Mouse (Mus musculus): ENCODE data around the gene Ifi211. TPM values are rescaled to one million over a fixed set of nuclear protein-coding genes. Genes with fewer than 3 reads are reported as not detected.

Gene Ifi211
- total and polyA plus RNA-seq, 2 experiments from 2014 or later, result 0.11 to 1.5 TPM

Other genes with a start within 250 kb of the Ifi211 start
- not detected in 2 replicates for gene Ifi208, start 239.4 kb downstream of the Ifi211 start, total RNA-seq (2014; rRNA removed; ENCODE audit: low replicate concordance)
- gene Ifi208, start 239.4 kb downstream of the Ifi211 start, polyA plus RNA-seq (2015; fragmentation: Nextera tagmentation; extraction: Ambion mirVana), result not detected in 2 replicates
- gene Ifi207, start 171.3 kb downstream of the Ifi211 start, total RNA-seq (2014; rRNA removed; ENCODE audit: low replicate concordance), result 0.27 and 1.1 TPM in 2 replicates
- 0.66 and 0.67 TPM in 2 replicates for gene Ifi207, start 171.3 kb downstream of the Ifi211 start, polyA plus RNA-seq (2015; fragmentation: Nextera tagmentation; extraction: Ambion mirVana)
- 1.9 and 2.7 TPM in 2 replicates for gene Ifi204, start 146.1 kb downstream of the Ifi211 start, total RNA-seq (2014; rRNA removed; ENCODE audit: low replicate concordance)
- gene Ifi204, start 146.1 kb downstream of the Ifi211 start, polyA plus RNA-seq (2015; fragmentation: Nextera tagmentation; extraction: Ambion mirVana), result 1.8 and 2.1 TPM in 2 replicates
- 0.15 and 0.65 TPM in 2 replicates for gene Mndal, start 29.4 kb upstream of the Ifi211 start, total RNA-seq (2014; rRNA removed; ENCODE audit: low replicate concordance)
- 7.7 and 8.1 TPM in 2 replicates for gene Mndal, start 29.4 kb upstream of the Ifi211 start, polyA plus RNA-seq (2015; fragmentation: Nextera tagmentation; extraction: Ambion mirVana)
- 2.2 and 6.3 TPM in 2 replicates for gene Ifi203, start 29.6 kb upstream of the Ifi211 start, total RNA-seq (2014; rRNA removed; ENCODE audit: low replicate concordance)
- 4.5 and 4.7 TPM in 2 replicates for gene Ifi203, start 29.6 kb upstream of the Ifi211 start, polyA plus RNA-seq (2015; fragmentation: Nextera tagmentation; extraction: Ambion mirVana)
- gene Ifi202b, start 69.7 kb upstream of the Ifi211 start, total RNA-seq (2014; rRNA removed; ENCODE audit: low replicate concordance), result not detected in 2 replicates
- not detected in 2 replicates for gene Ifi202b, start 69.7 kb upstream of the Ifi211 start, polyA plus RNA-seq (2015; fragmentation: Nextera tagmentation; extraction: Ambion mirVana)
- gene Ifi205, start 118.8 kb upstream of the Ifi211 start, total RNA-seq (2014; rRNA removed; ENCODE audit: low replicate concordance), result 0.12 TPM in 1 of 2 replicates, not detected in the other
- 0.54 and 0.56 TPM in 2 replicates for gene Ifi205, start 118.8 kb upstream of the Ifi211 start, polyA plus RNA-seq (2015; fragmentation: Nextera tagmentation; extraction: Ambion mirVana)
- gene Olfr433, start 127.7 kb upstream of the Ifi211 start, total RNA-seq (2014; rRNA removed; ENCODE audit: low replicate concordance), result not detected in 2 replicates
- gene Olfr433, start 127.7 kb upstream of the Ifi211 start, polyA plus RNA-seq (2015; fragmentation: Nextera tagmentation; extraction: Ambion mirVana), result not detected in 2 replicates
- not detected in 2 replicates for gene Olfr432, start 136.2 kb upstream of the Ifi211 start, total RNA-seq (2014; rRNA removed; ENCODE audit: low replicate concordance)
- gene Olfr432, start 136.2 kb upstream of the Ifi211 start, polyA plus RNA-seq (2015; fragmentation: Nextera tagmentation; extraction: Ambion mirVana), result not detected in 2 replicates
- gene Olfr430, start 153.6 kb upstream of the Ifi211 start, total RNA-seq (2014; rRNA removed; ENCODE audit: low replicate concordance), result not detected in 2 replicates
- not detected in 2 replicates for gene Olfr430, start 153.6 kb upstream of the Ifi211 start, polyA plus RNA-seq (2015; fragmentation: Nextera tagmentation; extraction: Ambion mirVana)
- not detected in 2 replicates for gene Olfr429, start 171.3 kb upstream of the Ifi211 start, total RNA-seq (2014; rRNA removed; ENCODE audit: low replicate concordance)
- gene Olfr429, start 171.3 kb upstream of the Ifi211 start, polyA plus RNA-seq (2015; fragmentation: Nextera tagmentation; extraction: Ambion mirVana), result not detected in 2 replicates
- gene Olfr427, start 183.8 kb upstream of the Ifi211 start, total RNA-seq (2014; rRNA removed; ENCODE audit: low replicate concordance), result not detected in 2 replicates
- not detected in 2 replicates for gene Olfr427, start 183.8 kb upstream of the Ifi211 start, polyA plus RNA-seq (2015; fragmentation: Nextera tagmentation; extraction: Ambion mirVana)
- not detected in 2 replicates for gene Olfr231, start 208.1 kb upstream of the Ifi211 start, total RNA-seq (2014; rRNA removed; ENCODE audit: low replicate concordance)
- not detected in 2 replicates for gene Olfr231, start 208.1 kb upstream of the Ifi211 start, polyA plus RNA-seq (2015; fragmentation: Nextera tagmentation; extraction: Ambion mirVana)
- not detected in 2 replicates for gene Olfr424, start 218.5 kb upstream of the Ifi211 start, total RNA-seq (2014; rRNA removed; ENCODE audit: low replicate concordance)
- gene Olfr424, start 218.5 kb upstream of the Ifi211 start, polyA plus RNA-seq (2015; fragmentation: Nextera tagmentation; extraction: Ambion mirVana), result not detected in 2 replicates
- not detected in 2 replicates for gene Olfr420, start 242.6 kb upstream of the Ifi211 start, total RNA-seq (2014; rRNA removed; ENCODE audit: low replicate concordance)
- gene Olfr420, start 242.6 kb upstream of the Ifi211 start, polyA plus RNA-seq (2015; fragmentation: Nextera tagmentation; extraction: Ambion mirVana), result not detected in 2 replicates